Mouse (Mus musculus) neural tube, embryonic 14.5 days (tissue): Measurements from ENCODE around the gene Gm13289. TPM values are rescaled to one million over a fixed set of nuclear protein-coding genes. Genes with fewer than 3 reads are reported as not detected.
"Not testable (repeated sequence)": the region's sequence is repeated elsewhere in the genome, so short reads cannot be mapped to it uniquely, and the experiment has no call there.

Source experiments
- ATAC-seq: fragments of 200-750 bp; cut with Nextera tagmentation; 2 replicates; pipeline ENCODE4 v1.8.0; 2017; ENCODE audit warnings: low read depth, mild to moderate bottlenecking, moderate TSS enrichment, moderate library complexity
- H3K27ac ChIP-seq: fragments of 300-500 bp; sonication (generic); 2 replicates; pipeline ENCODE4 v1.5.1; 2014; ENCODE audit warnings: low read depth, mild to moderate bottlenecking, control low read depth, low read length, moderate library complexity, mixed read lengths
- H3K27me3 ChIP-seq: fragments of 300-500 bp; sonication (generic); 2 replicates; pipeline ENCODE4 v1.6.1; 2014; ENCODE audit warnings: low read length; ENCODE audit not compliant: control insufficient read depth, insufficient read depth
- H3K36me3 ChIP-seq: fragments of 300-500 bp; sonication (generic); 2 replicates; pipeline ENCODE4 v1.6.1; 2014; ENCODE audit warnings: low read length, mixed read lengths; ENCODE audit not compliant: control insufficient read depth, insufficient read depth
- H3K4me1 ChIP-seq: fragments of 300-500 bp; sonication (generic); 2 replicates; pipeline ENCODE4 v1.6.1; 2014; ENCODE audit warnings: low read length; ENCODE audit not compliant: control insufficient read depth, insufficient read depth
- H3K4me2 ChIP-seq: fragments of 300-500 bp; sonication (generic); 2 replicates; pipeline ENCODE4 v1.6.1; 2014; ENCODE audit warnings: mild to moderate bottlenecking, low read depth, low read length, control low read depth
- H3K4me3 ChIP-seq: fragments of 300-500 bp; sonication (generic); 2 replicates; pipeline ENCODE4 v1.5.1; 2014; ENCODE audit warnings: low read depth, low read length, control low read depth, mixed read lengths
- H3K9ac ChIP-seq: fragments of 300-500 bp; sonication (generic); replicated peaks from 2 replicates; pipeline ENCODE4 v1.6.1; 2014; ENCODE audit warnings: low read depth, mild to moderate bottlenecking, control low read depth, low read length, mixed read lengths
- H3K9me3 ChIP-seq: fragments of 300-500 bp; sonication (generic); 2 replicates; pipeline ENCODE4 v1.6.1; 2016; ENCODE audit warnings: low read length; ENCODE audit not compliant: control insufficient read depth
- WGBS: fragments of 180-500 bp; shearing (Covaris S2); extraction: QIAGEN DNeasy Blood & Tissue Kit; methylation state at CpG from one replicate; pipeline ENCODE4 v1.1.7; 2014; 5-methylcytosine and 5-hydroxymethylcytosine counted together
- polyA plus RNA-seq: library from polyadenylated mRNA; unstranded; fragments of >200 nt; fragmentation: Nextera tagmentation; extraction: Ambion mirVana; gene quantifications from 2 replicates; pipeline ENCODE4 v1.2.1, GENCODE M21; 2014

The Gm13289 gene
- polyA plus RNA-seq, 1 experiment from 2014 or later: not detected

DNA sequence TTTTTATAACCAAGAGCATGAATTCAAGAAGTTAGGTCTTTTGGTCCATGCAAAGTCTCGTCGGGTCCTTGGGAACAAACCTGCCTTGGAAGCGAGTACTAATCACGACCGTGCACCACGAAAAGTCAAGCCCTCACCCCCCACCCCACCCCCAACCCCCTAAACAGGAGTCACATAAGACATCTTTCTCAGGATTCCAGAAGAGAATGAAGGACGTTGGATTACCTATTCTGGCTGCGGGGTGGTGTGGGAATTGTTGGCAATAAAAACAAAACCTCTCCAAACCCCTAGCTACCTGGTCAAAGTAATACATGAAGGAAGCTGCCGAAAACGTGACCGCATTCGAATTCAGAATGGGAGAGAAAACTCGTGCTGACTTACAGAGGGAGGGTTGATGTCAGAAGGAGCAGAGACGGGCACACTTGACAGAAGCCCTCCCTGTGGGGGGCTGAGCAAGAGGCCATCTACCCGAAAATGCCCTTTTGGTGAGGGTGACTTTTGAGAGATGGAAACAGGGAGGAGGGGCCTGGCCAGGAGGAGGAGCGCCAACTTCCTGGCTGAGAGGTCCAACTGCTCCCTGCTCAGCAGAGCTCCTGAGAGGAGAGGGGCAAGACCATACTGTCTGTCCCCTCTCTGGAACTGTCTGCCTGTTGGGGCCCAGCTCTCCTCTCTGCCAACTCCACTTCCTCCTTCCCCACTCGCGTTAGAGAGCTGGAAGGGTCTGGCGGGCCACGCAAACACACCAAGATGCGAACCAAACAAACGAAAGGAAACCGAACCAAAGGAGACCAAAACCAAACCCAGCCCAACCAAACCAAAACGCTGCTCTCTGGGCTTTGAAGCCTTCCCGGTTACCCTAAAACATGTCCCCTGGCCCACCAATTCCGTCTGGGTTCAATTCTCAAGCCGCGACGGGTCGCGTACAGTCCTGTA, 19.9 kb upstream of the Gm13289 start:
- WGBS: 14% methylated on average over 28 of the region's 31 CpGs
- H3K27me3 ChIP-seq, H3K36me3 ChIP-seq, ATAC-seq, H3K27ac ChIP-seq, H3K4me1 ChIP-seq, H3K9me3 ChIP-seq: not testable (repeated sequence)
- H3K4me3 ChIP-seq: peak overlapping the region; percentile 36
- peak overlapping the region; percentile 67 for H3K4me2 ChIP-seq
- peak overlapping the region; percentile 34; the same call in 1 of the 2 replicates for H3K9ac ChIP-seq

DNA sequence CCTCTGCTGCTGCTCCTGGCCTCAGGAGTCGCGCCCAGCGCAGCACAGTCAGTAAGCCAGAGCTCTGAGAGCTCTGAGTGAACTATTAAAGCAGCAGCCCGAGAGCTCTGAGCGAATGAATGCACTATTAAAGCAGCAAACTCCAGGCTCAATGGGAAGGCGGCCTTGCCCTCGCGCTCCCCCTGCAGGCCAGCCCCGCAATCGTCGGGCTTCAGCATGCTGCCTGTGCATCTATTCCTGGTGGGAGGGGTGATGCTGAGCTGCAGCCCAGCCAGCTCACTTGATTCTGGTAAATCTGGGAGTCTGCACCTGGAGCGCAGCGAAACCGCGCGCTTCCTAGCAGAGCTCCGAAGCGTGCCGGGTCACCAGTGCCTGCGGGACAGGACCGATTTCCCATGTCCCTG, 19.1 kb upstream of the Gm13289 start:
- H3K9me3 ChIP-seq, H3K4me1 ChIP-seq, H3K36me3 ChIP-seq, H3K27ac ChIP-seq, H3K27me3 ChIP-seq: not testable (repeated sequence)
- H3K4me2 ChIP-seq: peak overlapping the region; percentile 67
- under 1% methylated on average over 20 of the region's 21 CpGs for WGBS
- H3K9ac ChIP-seq: peak overlapping the region; percentile 34; the same call in 1 of the 2 replicates
- peak overlapping the region; percentile 36 for H3K4me3 ChIP-seq
- ATAC-seq: peak; percentile 100

DNA sequence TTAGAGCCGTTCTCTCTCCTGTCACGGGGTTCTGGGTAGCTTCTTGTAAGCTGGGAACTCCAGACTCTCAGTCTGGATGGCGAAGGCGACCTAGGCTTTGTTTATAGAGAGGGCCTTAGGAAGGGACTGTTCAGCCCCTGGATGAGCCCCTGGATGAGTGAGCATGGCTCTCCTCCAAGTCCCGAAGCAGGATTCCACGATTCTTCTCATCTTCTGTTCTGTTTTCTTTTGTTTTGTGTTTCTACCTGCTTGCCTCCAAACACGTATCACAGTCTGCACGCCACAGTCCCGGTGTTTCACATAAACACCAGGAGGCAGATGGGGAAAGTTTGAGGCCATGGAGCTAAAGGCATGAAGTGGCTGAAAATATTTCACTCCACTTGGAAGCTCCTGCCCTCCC, 18.0 kb upstream of the Gm13289 start:
- H3K36me3 ChIP-seq, H3K27ac ChIP-seq, H3K27me3 ChIP-seq, H3K4me1 ChIP-seq, H3K4me2 ChIP-seq, H3K4me3 ChIP-seq, H3K9me3 ChIP-seq, ATAC-seq, H3K9ac ChIP-seq: not testable (repeated sequence)
- WGBS: 96% methylated on average over 9 of the region's 9 CpGs

DNA sequence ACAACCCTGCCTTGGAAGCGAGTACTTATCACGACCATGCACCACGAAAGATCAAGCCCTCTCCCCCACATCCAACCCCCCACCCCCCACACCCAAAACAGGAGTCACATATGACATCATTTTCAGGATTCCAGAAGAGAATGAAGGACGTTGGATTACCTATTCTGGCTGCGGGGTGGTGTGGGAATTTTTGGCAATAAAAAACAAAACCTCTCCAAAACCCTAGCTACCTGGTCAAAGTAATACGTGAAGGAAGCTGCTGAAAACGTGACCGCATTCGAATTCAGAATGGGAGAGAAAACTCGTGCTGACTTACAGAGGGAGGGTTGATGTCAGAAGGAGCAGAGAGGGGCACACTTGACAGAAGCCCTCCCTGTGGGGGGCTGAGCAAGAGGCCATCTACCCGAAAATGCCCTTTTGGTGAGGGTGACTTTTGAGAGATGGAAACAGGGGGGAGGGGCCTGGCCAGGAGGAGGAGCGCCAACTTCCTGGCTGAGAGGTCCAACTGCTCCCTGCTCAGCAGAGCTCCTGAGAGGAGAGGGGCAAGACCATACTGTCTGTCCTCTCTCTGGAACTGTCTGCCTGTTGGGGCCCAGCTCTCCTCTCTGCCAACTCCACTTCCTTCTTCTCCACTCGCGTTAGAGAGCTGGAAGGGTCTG, 17.0 kb upstream of the Gm13289 start, which contains the start of gene Gm13283:
Gene Gm13283 (plus strand): TSS at position 510 of the 659 bp plus-strand sequence.
- not testable (repeated sequence) for H3K27ac ChIP-seq, ATAC-seq, H3K36me3 ChIP-seq, H3K9ac ChIP-seq, H3K4me1 ChIP-seq, H3K27me3 ChIP-seq, H3K9me3 ChIP-seq
- Histone ChIP-seq H3K4me2 (peak within 1 kb of the TSS; percentile 53), H3K4me3 (peak within 1 kb of the TSS; percentile 20; the same call in 1 of the 2 replicates)
- WGBS: 33% methylated on average over 10 of the region's 14 CpGs

DNA sequence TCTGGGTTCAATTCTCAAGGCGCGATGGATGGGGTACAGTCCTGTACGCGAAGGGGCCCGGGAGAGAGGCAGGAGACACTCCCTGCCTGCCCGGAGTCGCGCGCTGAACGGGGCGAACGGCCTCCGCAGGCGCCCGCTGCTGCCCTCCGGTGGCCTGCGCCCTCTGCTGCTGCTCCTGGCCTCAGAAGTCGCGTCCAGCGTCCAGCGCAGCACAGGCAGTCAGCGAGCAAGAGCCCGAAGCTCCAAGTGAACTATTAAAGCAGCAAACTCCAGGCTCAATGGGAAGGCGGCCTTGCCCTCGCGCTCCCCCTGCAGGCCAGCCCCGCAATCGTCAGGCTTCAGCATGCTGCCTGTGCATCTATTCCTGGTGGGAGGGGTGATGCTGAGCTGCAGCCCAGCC, 16.3 kb upstream of the Gm13289 start:
- 0% methylated on average over 17 of the region's 28 CpGs for WGBS

DNA sequence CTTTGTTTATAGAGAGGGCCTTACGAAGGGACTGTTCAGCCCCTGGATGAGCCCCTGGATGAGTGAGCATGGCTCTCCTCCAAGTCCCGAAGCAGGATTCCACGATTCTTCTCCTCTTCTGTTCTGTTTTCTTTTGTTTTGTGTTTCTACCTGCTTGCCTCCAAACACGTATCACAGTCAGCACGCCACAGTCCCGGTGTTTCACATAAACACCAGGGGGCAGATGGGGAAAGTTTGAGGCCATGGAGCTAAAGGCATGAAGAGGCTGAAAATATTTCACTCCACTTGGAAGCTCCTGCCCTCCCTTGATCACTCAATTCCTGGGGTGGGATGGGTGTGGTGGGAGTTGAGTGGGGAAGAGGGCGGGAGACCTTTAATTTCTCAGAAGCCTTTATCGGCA, 14.9 kb upstream of the Gm13289 start:
- not testable (repeated sequence) for H3K4me2 ChIP-seq, H3K27me3 ChIP-seq, H3K27ac ChIP-seq, H3K4me1 ChIP-seq, H3K36me3 ChIP-seq, ATAC-seq, H3K9me3 ChIP-seq, H3K9ac ChIP-seq, H3K4me3 ChIP-seq
- WGBS: 75% methylated on average over 6 of the region's 8 CpGs

More for the DNA sequence above, 16.3 kb upstream of the Gm13289 start:
- H3K27me3 ChIP-seq, H3K27ac ChIP-seq, H3K4me1 ChIP-seq, ATAC-seq, H3K36me3 ChIP-seq, H3K9me3 ChIP-seq, H3K9ac ChIP-seq: not testable (repeated sequence)
- peak overlapping the region; percentile 20; the same call in 1 of the 2 replicates for H3K4me3 ChIP-seq
- H3K4me2 ChIP-seq: peak overlapping the region; percentile 53

DNA sequence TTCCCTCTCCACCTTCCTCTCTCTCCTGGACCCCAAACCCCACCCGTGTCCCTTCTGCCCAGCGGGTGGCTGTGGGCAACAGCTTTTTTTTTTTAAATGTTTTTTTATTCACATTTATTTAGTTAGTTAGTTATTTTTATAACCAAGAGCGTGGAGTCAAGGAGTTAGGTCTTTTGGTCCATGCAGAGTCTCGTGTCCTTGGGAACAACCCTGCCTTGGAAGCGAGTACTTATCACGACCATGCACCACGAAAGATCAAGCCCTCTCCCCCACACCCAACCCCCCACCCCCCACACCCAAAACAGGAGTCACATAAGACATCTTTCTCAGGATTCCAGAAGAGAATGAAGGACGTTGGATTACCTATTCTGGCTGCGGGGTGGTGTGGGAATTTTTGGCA, 14.4 kb upstream of the Gm13289 start:
- H3K27me3 ChIP-seq, H3K36me3 ChIP-seq, H3K4me3 ChIP-seq, H3K9me3 ChIP-seq, ATAC-seq, H3K27ac ChIP-seq, H3K4me1 ChIP-seq, H3K4me2 ChIP-seq, H3K9ac ChIP-seq: not testable (repeated sequence)
- 58% methylated on average over 7 of the region's 9 CpGs for WGBS

DNA sequence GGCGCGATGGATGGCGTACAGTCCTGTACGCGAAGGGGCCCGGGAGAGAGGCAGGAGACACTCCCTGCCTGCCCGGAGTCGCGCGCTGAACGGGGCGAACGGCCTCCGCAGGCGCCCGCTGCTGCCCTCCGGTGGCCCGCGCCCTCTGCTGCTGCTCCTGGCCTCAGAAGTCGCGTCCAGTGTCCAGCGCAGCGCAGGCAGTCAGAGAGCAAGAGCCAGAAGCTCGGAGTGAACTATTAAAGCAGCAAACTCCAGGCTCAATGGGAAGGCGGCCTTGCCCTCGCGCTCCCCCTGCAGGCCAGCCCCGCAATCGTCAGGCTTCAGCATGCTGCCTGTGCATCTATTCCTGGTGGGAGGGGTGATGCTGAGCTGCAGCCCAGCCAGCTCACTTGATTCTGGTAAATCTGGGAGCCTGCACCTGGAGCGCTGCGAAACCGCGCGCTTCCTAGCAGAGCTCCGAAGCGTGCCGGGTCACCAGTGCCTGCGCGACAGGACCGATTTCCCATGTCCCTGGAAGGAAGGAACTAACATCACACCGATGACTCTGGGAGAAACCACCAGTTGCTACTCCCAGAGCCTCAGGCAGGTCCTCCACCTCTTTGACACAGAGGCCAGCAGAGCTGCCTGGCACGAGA, 13.2 kb upstream of the Gm13289 start:
- not testable (repeated sequence) for H3K36me3 ChIP-seq, H3K9me3 ChIP-seq, H3K27ac ChIP-seq, H3K27me3 ChIP-seq, ATAC-seq, H3K9ac ChIP-seq, H3K4me1 ChIP-seq
- peak overlapping the region; percentile 44 for H3K4me2 ChIP-seq
- peak overlapping the region; percentile 20; the same call in 1 of the 2 replicates for H3K4me3 ChIP-seq
- WGBS: 5% methylated on average over 20 of the region's 42 CpGs

DNA sequence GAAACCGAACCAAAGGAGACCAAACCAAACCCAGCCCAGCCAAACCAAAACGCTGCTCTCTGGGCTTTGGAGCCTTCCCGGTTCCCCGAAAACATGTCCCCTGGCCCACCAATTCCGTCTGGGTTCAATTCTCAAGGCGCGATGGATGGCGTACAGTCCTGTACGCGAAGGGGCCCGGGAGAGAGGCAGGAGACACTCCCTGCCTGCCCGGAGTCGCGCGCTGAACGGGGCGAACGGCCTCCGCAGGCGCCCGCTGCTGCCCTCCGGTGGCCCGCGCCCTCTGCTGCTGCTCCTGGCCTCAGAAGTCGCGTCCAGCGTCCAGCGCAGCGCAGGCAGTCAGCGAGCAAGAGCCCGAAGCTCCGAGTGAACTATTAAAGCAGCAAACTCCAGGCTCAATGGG, 3.2 kb upstream of the Gm13289 start, which contains the start of gene Gm13290:
Gene Gm13290 (plus strand): TSS at position 301 of the 400 bp plus-strand sequence.
- H3K4me3 ChIP-seq, ATAC-seq, H3K9ac ChIP-seq, H3K4me2 ChIP-seq, H3K27ac ChIP-seq, H3K4me1 ChIP-seq, H3K27me3 ChIP-seq, H3K9me3 ChIP-seq, H3K36me3 ChIP-seq: not testable (repeated sequence)
- no CpG with 5 or more reads among the region's 32 CpGs for WGBS
